Mouse (Mus musculus) erythroid progenitor cell, adult 5-6 weeks (primary cell): Measurements from ENCODE around the gene Nags. TPM values are rescaled to one million over a fixed set of nuclear protein-coding genes. Genes with fewer than 3 reads are reported as not detected.
"Not testable (repeated sequence)": the region's sequence is repeated elsewhere in the genome, so short reads cannot be mapped to it uniquely, and the experiment has no call there.

Experiments used
- ATAC-seq: replicated peaks from 2 replicates; pipeline ENCODE4 v1.8.0; 2016; ENCODE audit warnings: moderate number of reproducible peaks, mild to moderate bottlenecking, moderate TSS enrichment, inconsistent platforms; ENCODE audit not compliant: poor library complexity, low FRiP score, severe bottlenecking
- total RNA-seq, 2 experiments: library from RNA; stranded (forward) in 1 of 2; stranded (reverse) in 1 of 2; fragments of 150-400 nt in 1 of 2; fragments of 186-747, 209-891 nt in 1 of 2; gene quantifications; 2 replicates each; pipeline versions ENCODE4 v1.2.3 to v1.2.4; 2015 to 2017; ENCODE audit warnings: low replicate concordance in 2 of 2

Nags gene
- total RNA-seq, 2 experiments from 2014 or later: 3.8 TPM; not detected in 1

- ATAC-seq: no peak
Measured at GRCm38 (mm10) chr11:102147213-102147989, 2.1 kb downstream of the Nags start.

DNA sequence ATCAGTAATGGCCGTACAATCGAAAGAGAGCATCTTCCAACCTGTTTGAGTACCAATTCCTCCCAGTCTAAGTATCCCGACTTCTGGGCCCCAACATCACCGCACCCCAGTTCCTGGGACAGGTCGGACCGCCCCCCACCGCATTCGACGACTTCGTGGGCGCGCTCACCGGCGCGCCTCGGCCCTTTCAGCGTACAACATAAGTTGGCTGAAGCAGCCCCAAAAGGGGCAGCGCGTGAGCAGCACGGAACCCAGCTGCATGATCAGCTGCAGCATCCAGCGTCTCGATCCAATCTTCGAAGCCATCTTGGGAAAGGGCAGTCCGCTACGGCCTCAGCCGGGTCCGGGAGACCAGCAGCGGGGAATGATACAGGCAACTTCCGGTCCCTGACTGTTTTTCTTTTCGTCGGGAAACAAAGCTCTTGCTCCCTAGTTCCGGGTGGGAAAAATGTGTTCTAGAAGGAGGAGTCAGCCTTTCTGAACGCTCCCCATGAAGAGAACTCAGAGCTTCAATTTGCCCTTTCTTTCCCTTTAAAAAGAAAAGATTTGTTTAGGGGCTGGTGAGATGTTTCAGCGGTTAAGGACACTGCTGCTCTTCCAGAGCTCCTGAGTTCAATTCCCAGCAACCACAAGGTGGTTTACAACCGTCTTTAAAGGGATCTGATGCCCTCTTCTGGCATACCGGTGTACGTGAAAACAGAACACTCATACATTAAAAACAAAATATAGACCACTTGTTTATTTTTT, 10.9 kb downstream of the Nags start, which contains the start of gene Tmem101:
TSS of gene Tmem101 (minus strand) at position 366 of the 747 bp plus-strand sequence.
- peak; percentile 94 for ATAC-seq

- no peak for ATAC-seq
Measured at GRCm38 (mm10) chr11:102156786-102157089, 11.4 kb downstream of the Nags start.

DNA sequence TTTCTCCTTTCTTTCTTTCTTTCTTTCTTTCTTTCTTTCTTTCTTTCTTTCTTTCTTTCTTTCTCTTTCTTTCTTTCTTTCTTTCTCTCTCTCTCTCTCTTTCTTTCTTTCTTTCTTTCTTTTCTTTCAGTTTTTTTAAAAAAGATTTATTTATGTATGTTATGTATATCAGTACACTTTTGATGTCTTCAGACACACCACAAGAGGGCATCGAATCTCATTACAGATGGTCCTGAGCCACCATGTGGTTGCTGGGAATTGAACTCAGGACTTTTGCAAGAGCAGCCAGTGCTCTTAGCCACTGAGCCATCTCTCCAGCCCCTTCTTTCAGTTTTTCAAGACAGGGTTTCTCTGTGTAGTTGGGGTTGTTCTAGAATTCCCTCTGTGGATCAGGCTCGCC, 12.7 kb downstream of the Nags start:
- ATAC-seq: not testable (repeated sequence)

GRCm38 (mm10) chr11:102159781-102160180, 14.5 kb downstream of the Nags start:
- no peak for ATAC-seq

- no peak for ATAC-seq
Measured at GRCm38 (mm10) chr11:102165971-102166722, 20.8 kb downstream of the Nags start.

DNA sequence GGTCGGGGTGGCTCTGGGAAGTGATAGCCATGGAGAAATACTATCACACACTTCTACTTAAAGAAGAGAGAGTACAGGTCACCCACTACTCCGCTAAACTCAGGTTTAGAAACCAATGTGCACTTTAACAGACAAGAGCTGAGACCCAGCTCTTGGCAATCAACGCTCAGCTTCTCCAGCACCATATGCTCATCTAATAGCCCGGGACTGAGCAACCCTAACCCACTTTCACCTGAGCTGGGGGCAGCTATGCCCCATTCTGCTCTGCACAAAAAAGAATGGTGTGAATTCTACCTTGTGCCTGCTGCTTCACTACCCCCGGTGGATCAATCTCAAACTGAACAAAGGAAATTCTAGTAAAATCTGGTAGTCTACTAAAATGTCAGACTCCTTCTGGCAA, 22.2 kb downstream of the Nags start:
- ATAC-seq: no peak

- no peak for ATAC-seq
Measured at GRCm38 (mm10) chr11:102168689-102169088, 23.4 kb downstream of the Nags start.

- ATAC-seq: no peak
Measured at GRCm38 (mm10) chr11:102179836-102180235, 34.5 kb downstream of the Nags start.

GRCm38 (mm10) chr11:102184253-102184645, 38.9 kb downstream of the Nags start:
- ATAC-seq: no peak

DNA sequence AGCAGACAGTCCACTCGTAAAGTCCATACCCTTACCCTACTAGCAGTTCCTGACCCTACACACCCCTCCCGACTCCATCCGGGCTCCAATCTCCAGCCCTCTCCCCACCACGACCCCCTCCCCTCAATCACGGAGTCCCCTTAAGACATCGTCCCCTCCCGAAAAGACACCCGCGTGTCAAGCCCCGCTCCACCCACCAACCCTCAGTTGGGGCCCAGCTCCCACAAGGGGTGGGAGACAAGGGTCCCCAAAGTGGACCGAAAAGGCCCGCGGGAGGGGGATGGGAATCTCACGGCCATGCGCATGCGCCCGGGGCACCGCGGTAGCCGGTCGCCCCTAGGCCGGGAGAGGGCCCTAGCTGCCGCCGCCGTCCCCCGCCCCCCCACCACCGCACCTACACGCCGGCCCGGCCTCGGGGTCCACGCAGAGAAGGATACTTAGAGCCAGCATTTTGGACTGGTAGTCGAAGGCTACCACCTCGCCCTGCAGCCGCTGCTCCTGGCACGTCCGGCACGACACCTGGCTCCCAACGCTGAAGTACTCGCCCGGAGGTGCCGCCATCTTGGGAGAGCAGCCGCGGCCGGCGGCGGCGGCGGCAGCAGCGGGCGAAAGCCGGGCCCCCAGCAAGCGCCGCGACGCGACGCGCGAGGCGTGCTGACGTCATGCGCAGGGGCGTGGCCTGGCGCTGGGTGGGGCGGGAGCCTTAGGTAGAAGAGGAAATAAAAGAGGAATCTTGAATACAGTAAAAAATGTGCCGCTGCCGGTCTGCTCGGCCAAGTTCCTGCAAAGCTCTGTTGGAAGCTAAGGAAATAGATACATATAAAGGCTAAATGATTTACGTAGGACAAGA, 39.6 kb downstream of the Nags start, which contains the start of gene Lsm12:
TSS of gene Lsm12 (minus strand) at position 651 of the 850 bp plus-strand sequence.
- ATAC-seq: peak; percentile 95

DNA sequence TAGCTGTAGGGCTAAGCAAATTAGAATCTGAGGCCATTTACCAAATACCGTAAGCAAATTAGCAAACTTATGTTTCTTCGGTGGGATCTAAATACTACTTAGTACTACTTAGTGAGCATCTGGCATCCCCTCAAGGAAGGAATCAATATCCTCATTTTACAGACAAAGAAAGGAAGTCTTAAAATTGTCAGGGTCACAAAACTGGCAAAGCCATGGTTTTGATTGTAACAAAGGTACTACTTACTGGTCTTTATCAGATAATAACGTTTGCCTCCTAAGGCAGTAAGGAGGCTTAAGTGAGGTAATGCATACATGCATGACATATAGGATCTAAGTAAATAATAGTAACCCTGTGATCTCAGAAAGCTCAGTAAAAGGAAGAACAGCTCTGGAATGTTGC, 40.4 kb downstream of the Nags start:
- ATAC-seq: no peak

DNA sequence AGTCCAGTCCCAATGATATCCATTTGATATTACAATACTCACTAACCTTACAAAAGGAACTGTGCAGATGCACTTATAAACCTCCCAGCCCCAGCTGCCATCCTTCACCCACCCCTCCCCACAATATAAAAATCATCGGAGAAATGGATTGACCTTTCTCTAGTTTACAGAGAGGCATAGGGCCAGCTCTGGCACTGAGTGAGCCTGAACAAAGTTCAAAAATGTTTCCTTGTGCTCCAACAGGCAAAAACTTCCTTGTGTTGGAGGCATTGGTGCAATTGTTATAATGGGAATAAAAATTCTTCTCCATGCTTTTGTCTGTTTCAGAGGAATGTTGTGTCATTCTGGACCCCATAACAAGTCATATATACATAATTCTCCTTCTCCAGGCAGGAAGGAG, 40.9 kb downstream of the Nags start:
- ATAC-seq: no peak

- ATAC-seq: no peak
Measured at GRCm38 (mm10) chr11:102188980-102189379, 43.7 kb downstream of the Nags start.

DNA sequence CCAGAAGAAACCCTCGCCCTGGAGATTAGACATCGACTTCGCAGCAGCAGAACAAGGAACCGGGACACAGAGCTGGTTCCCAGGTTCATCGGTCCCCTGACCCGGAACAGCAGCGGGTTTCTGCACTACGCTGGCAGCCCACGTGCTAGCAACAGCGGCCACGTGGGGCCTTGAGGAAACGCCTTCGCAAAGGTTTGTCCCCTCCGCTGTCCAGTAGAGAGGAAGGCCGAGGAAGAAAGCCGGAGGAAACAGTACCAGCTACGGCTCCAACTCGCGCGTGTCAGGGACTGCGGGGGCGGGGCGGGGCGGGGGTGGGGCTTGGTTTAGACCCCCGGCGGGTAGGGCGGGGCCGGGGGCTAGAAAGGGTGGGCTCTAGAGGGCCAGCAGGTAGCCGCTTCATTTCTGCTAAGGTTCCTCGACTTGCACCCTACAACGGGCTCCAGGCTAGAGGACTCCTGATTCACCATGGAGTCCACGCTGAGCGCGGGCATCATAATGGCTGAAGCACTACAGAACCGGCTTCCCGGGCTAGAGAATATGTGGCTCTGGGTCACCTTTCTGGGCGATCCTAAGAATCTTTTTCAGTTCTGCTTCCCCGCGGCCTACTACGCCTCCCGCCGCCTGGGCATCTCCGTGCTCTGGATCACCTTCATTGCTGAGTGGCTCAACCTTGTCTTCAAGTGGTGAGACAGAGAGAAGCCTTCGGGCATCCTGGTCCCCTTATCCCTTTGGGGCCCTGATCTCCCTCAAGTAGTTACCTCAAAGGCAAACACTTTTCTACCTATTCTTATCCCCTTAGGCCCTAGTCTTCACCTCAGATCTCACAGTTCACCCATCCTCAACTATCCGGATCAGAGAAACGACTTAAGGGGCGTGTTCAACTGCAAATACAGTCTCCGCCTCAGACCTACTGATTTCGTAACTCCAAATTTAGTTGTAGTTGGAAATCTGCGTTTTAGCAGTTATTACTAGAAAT, 44.4 kb downstream of the Nags start, which contains the start of gene G6pc3:
TSS of gene G6pc3 (plus strand) at position 160 of the 976 bp plus-strand sequence.
- 0 out of 2 replicates have a peak, but pooled peaks have one; percentile 50 for ATAC-seq

- no peak for ATAC-seq
Measured at GRCm38 (mm10) chr11:102190848-102191247, 45.5 kb downstream of the Nags start.

DNA sequence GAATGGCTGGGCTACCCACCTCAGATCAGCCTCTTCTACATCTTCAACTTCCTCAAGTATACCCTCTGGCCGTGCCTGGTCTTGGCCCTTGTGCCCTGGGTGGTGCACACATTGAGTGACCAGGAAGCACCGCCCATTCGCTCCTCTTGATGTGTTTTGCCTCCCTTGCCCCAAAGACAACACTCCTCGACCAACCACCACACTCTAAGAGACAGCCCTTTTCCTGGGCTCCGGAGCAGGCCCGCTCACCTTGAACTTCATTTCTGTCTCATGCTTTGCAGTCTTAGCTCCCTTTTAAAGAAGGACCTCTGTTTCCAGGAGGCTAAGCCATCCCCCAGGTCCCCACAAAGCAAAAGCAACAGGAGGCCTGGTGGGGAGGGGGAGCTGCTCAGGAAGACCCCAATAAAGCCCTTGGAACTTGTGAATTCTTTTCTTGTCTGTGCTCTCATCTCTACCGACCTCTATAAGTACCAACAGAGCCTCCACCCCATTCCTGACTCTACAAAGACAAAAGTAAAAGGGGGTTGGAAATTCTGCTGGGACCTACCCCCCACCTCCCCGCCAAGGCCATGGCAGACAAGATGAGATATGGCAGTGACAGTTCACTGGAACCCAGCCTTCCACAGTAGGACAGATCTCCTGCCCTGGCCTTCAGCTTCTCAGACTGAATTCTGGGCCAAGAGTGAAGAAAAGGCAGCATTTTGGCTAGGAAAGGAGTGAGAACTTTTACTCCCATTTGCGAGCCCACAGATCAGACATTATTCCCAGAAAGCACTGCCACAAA, 48.5 kb downstream of the Nags start:
- ATAC-seq: no peak
